Mouse (Mus musculus): ENCODE results near the gene Zdbf2. TPM values are rescaled to one million over a fixed set of nuclear protein-coding genes. Genes with fewer than 3 reads are reported as not detected.

Gene Zdbf2
- polyA plus RNA-seq, 1 experiment from 2014 or later, result 30.6 TPM

Small RNAs within 50 kb of the gene (microRNA-seq; reads per million reads assigned to microRNA genes)
- 1.2 reads per million for gene Gm24513 (ENCODE audit: borderline number of aligned reads)

Other genes with a start within 250 kb of the Zdbf2 start
- gene Ino80d, start 158.6 kb upstream of the Zdbf2 start, polyA plus RNA-seq (2014; fragmentation: Nextera tagmentation; extraction: Ambion mirVana), result 9.9 and 10.6 TPM in 2 replicates
- gene Eef1b2, start 96.4 kb upstream of the Zdbf2 start, polyA plus RNA-seq (2014; fragmentation: Nextera tagmentation; extraction: Ambion mirVana), result 733 and 744 TPM in 2 replicates
- gene Ndufs1, start 96.4 kb upstream of the Zdbf2 start, polyA plus RNA-seq (2014; fragmentation: Nextera tagmentation; extraction: Ambion mirVana), result 122 and 131 TPM in 2 replicates
- 0.41 and 0.64 TPM in 2 replicates for gene Gpr1, start 58.7 kb upstream of the Zdbf2 start, polyA plus RNA-seq (2014; fragmentation: Nextera tagmentation; extraction: Ambion mirVana)
- 8.7 and 9.3 TPM in 2 replicates for gene Adam23, start 172.6 kb downstream of the Zdbf2 start, polyA plus RNA-seq (2014; fragmentation: Nextera tagmentation; extraction: Ambion mirVana)